Mouse (Mus musculus): ENCODE results near the gene Syn3.

- TF ChIP-seq POLR2A (IDR thresholded peaks at IDR 0.05; ENCODE audit: low read depth, low read length) (no peak), CTCF (conservative IDR thresholded peaks at IDR 0.05; ENCODE audit: insufficient read depth, insufficient read length, low read depth, low read length) (no peak)
Observed at GRCm38 (mm10) chr10:86124115-86124514, 374.6 kb downstream of the Syn3 start.
